ENCODE assay signal across 10 mouse cellular contexts in the genomic region with DNA sequence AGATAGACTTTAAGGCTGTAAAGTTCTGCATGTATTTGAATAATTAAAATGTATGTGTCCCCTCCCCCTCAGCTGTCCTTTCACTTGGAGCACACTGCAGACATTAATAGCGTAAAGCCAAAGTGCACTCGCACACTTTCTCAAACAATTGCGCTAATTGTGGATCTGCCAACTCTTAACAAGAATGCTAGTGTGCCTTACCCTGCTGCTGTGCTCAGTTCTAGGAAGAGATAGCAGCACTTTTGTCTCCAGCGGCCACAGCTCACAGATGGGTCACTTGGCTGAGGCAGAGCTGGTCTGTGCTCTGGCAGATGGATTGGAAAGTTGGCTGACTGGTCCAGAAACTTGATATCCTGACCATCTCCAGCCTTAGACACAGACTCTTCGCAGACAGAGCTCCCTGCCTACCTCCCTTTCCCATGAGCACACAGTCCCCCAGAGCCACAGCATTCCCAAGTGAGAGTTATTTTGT. TPM values are rescaled to one million over a fixed set of nuclear protein-coding genes. Genes with fewer than 3 reads are reported as not detected.
A peak's percentile ranks its signal among the peaks of the same experiment; 100 is the strongest.
DNase-seq lines count a peak whose midpoint lies in the region; ATAC-seq lines count a peak whose summit lies in the region.
"Had no signal": no experiment of that assay in that cellular context is flagged by ENCODE, and none has a peak within 500 bp of the region (broad histone marks: within the 10 kb centered on the region; RNA-seq: fewer than 3 reads in every experiment).

No protein-coding gene starts in this region.

- no peaks in the 10 kb centered on the region for H3K9me3 ChIP-seq in forebrain, embryonic 14.5 days (replicated peaks; ENCODE audit: control insufficient read depth, low read length)
- no peaks in the 10 kb centered on the region for H3K9me3 ChIP-seq in forebrain, embryonic 11.5 days (ENCODE audit: control insufficient read depth, low read length)
- H3K9me3 ChIP-seq in midbrain, embryonic 16.5 days (replicated peaks; ENCODE audit: control insufficient read depth, low read length, poor library complexity, severe bottlenecking) = no peaks in the 10 kb centered on the region
- no peaks in the 10 kb centered on the region for H3K9me3 ChIP-seq in midbrain, embryonic 15.5 days
- no peaks in the 10 kb centered on the region for H3K9me3 ChIP-seq in limb, embryonic 13.5 days
- H3K9me3 ChIP-seq: limb, embryonic 15.5 days; midbrain, embryonic 12.5 days had no signal

- intact Hi-C loops in heart, postnatal 14 days (cut with DNase I) = no loop called here

- no peaks in the 10 kb centered on the region for H3K27me3 ChIP-seq in forebrain, embryonic 14.5 days (replicated peaks; ENCODE audit: control insufficient read depth, insufficient read depth, low read length)
- H3K27me3 ChIP-seq in forebrain, embryonic 11.5 days (ENCODE audit: control insufficient read depth, insufficient read depth, low read length) = no peaks in the 10 kb centered on the region
- H3K27me3 ChIP-seq in midbrain, embryonic 16.5 days (ENCODE audit: control insufficient read depth, insufficient read depth, low read depth, low read length) = no peaks in the 10 kb centered on the region
- no peaks in the 10 kb centered on the region for H3K27me3 ChIP-seq in midbrain, embryonic 15.5 days (replicated peaks)
- H3K27me3 ChIP-seq in limb, embryonic 13.5 days = no peaks in the 10 kb centered on the region
- H3K27me3 ChIP-seq: limb, embryonic 15.5 days; midbrain, embryonic 12.5 days had no signal

- 72% methylated on average over 5 of the region's 5 CpGs for WGBS in forebrain, embryonic 14.5 days
- whole genome bisulfite sequencing in forebrain, embryonic 11.5 days = 90% methylated on average over 5 of the region's 5 CpGs
- 83% methylated on average over 5 of the region's 5 CpGs for WGBS in midbrain, embryonic 16.5 days
- WGBS in midbrain, embryonic 15.5 days = 75% methylated on average over 5 of the region's 5 CpGs
- WGBS in limb, embryonic 13.5 days = 69% methylated on average over 5 of the region's 5 CpGs

- no peak overlapping the region for H3K27ac ChIP-seq in forebrain, embryonic 14.5 days (ENCODE audit: low read depth, low read length)
- no peak overlapping the region for H3K27ac ChIP-seq in forebrain, embryonic 11.5 days (ENCODE audit: low read depth, low read length)
- no peak overlapping the region for H3K27ac ChIP-seq in midbrain, embryonic 16.5 days (ENCODE audit: low read length)
- no peak overlapping the region for H3K27ac ChIP-seq in midbrain, embryonic 15.5 days
- H3K27ac ChIP-seq in limb, embryonic 13.5 days = no peak overlapping the region
- H3K27ac ChIP-seq: limb, embryonic 15.5 days; midbrain, embryonic 12.5 days had no signal

- no peak for ATAC-seq in forebrain, embryonic 14.5 days
- no peak for ATAC-seq in forebrain, embryonic 11.5 days (replicated peaks; ENCODE audit: low FRiP score)
- peak; percentile 14; the same call in 1 of the 2 replicates for ATAC-seq in midbrain, embryonic 16.5 days
- ATAC-seq in midbrain, embryonic 15.5 days (replicated peaks) = no peak
- 0 out of 2 replicates have a peak, but pooled peaks have one; percentile 14 for ATAC-seq in limb, embryonic 13.5 days (ENCODE audit: low FRiP score, low read depth)
- no peak for ATAC-seq in activated CD4-positive, CD25-positive, alpha-beta regulatory T cell, adult 4 months
- no peak for ATAC-seq in megakaryocyte-erythroid progenitor cell, adult 5-6 weeks (replicated peaks; ENCODE audit: low FRiP score, low TSS enrichment, poor library complexity, severe bottlenecking)

- no peak overlapping the region for H3K4me3 ChIP-seq in forebrain, embryonic 14.5 days (ENCODE audit: low read depth, low read length)
- H3K4me3 ChIP-seq in forebrain, embryonic 11.5 days (ENCODE audit: low read depth, low read length) = no peak overlapping the region
- H3K4me3 ChIP-seq in midbrain, embryonic 16.5 days (ENCODE audit: low read depth, low read length) = no peak overlapping the region
- no peak overlapping the region for H3K4me3 ChIP-seq in midbrain, embryonic 15.5 days
- H3K4me3 ChIP-seq in limb, embryonic 13.5 days = no peak overlapping the region
- H3K4me3 ChIP-seq: limb, embryonic 15.5 days; midbrain, embryonic 12.5 days had no signal

- peaks cover 3% of the 10 kb centered on the region; the same call in 1 of the 2 replicates for H3K4me1 ChIP-seq in forebrain, embryonic 14.5 days (ENCODE audit: control insufficient read depth, insufficient read depth, low read length)
- no peaks in the 10 kb centered on the region for H3K4me1 ChIP-seq in forebrain, embryonic 11.5 days (replicated peaks; ENCODE audit: control insufficient read depth, insufficient read depth, low read length)
- H3K4me1 ChIP-seq in midbrain, embryonic 16.5 days (ENCODE audit: control insufficient read depth, insufficient read depth, low read length) = no peaks in the 10 kb centered on the region
- no peaks in the 10 kb centered on the region; the same call in 1 of the 2 replicates for H3K4me1 ChIP-seq in midbrain, embryonic 15.5 days
- peaks cover 21% of the 10 kb centered on the region for H3K4me1 ChIP-seq in limb, embryonic 13.5 days
- H3K4me1 ChIP-seq: midbrain, embryonic 12.5 days had no signal

- DNase-seq in forebrain, embryonic 14.5 days (ENCODE audit: low spot score) = peak; percentile 37
- DNase-seq in forebrain, embryonic 11.5 days (ENCODE audit: low spot score) = no peak
- peak; percentile 14 to 18 for DNase-seq in heart, postnatal 14 days

- H3K4me2 ChIP-seq in forebrain, embryonic 14.5 days (ENCODE audit: low read length) = no peak overlapping the region
- H3K4me2 ChIP-seq in forebrain, embryonic 11.5 days (ENCODE audit: low read depth, low read length, severe bottlenecking) = no peak overlapping the region
- no peak overlapping the region for H3K4me2 ChIP-seq in midbrain, embryonic 16.5 days (ENCODE audit: low read length)
- no peak overlapping the region for H3K4me2 ChIP-seq in midbrain, embryonic 15.5 days
- H3K4me2 ChIP-seq in limb, embryonic 13.5 days (replicated peaks) = no peak overlapping the region
- H3K4me2 ChIP-seq: limb, embryonic 15.5 days; midbrain, embryonic 12.5 days had no signal

- no peak overlapping the region for H3K9ac ChIP-seq in forebrain, embryonic 14.5 days (ENCODE audit: low read length)
- no peak overlapping the region for H3K9ac ChIP-seq in forebrain, embryonic 11.5 days (ENCODE audit: low read length)
- no peak overlapping the region for H3K9ac ChIP-seq in midbrain, embryonic 16.5 days (ENCODE audit: low read depth, low read length)
- H3K9ac ChIP-seq in midbrain, embryonic 15.5 days = no peak overlapping the region
- no peak overlapping the region for H3K9ac ChIP-seq in limb, embryonic 13.5 days
- H3K9ac ChIP-seq: limb, embryonic 15.5 days; midbrain, embryonic 12.5 days had no signal

- H3K36me3 ChIP-seq in forebrain, embryonic 14.5 days (ENCODE audit: control insufficient read depth, insufficient read depth, low read length) = no peaks in the 10 kb centered on the region
- no peaks in the 10 kb centered on the region for H3K36me3 ChIP-seq in forebrain, embryonic 11.5 days (ENCODE audit: control insufficient read depth, insufficient read depth, low read length)
- H3K36me3 ChIP-seq in midbrain, embryonic 16.5 days (ENCODE audit: control insufficient read depth, insufficient read depth, low read length) = no peaks in the 10 kb centered on the region
- no peaks in the 10 kb centered on the region for H3K36me3 ChIP-seq in midbrain, embryonic 15.5 days (replicated peaks)
- H3K36me3 ChIP-seq in limb, embryonic 13.5 days = no peaks in the 10 kb centered on the region
- H3K36me3 ChIP-seq: limb, embryonic 15.5 days; midbrain, embryonic 12.5 days had no signal

RNA-seq across cellular contexts. Expression of a gene that starts 40.9 kb away (rescaled TPM):
- polyA plus RNA-seq in forebrain, embryonic 14.5 days (2014; fragmentation: Nextera tagmentation; extraction: Ambion mirVana) = 1.1 and 1.3 TPM in 2 replicates
- 0.43 and 0.53 TPM in 2 replicates for polyA plus RNA-seq in forebrain, embryonic 11.5 days (2014; fragmentation: Nextera tagmentation; extraction: Ambion mirVana)
- 0.26 and 0.94 TPM in 2 replicates for polyA plus RNA-seq in midbrain, embryonic 16.5 days (2015; fragmentation: Nextera tagmentation; extraction: Ambion mirVana)
- polyA plus RNA-seq in midbrain, embryonic 15.5 days (2015; fragmentation: Nextera tagmentation; extraction: Ambion mirVana) = 0.40 and 0.73 TPM in 2 replicates
- total RNA-seq in heart, postnatal 14 days (2021) = 10 to 100 TPM; 39.0 to 42.7 TPM
- 4.4 and 6.1 TPM in 2 replicates for polyA plus RNA-seq in limb, embryonic 13.5 days (2015; fragmentation: Nextera tagmentation; extraction: Ambion mirVana)
- 1 to 10 TPM; 2.9 to 4.3 TPM for polyA plus RNA-seq in activated CD4-positive, CD25-positive, alpha-beta regulatory T cell, adult 4 months (2017; shearing (Covaris generic))
- total RNA-seq in megakaryocyte-erythroid progenitor cell, adult 5-6 weeks (2014; fragmentation: Nextera tagmentation) = not detected in 2 replicates
- 0.46 TPM in 1 of 2 replicates, not detected in the other for total RNA-seq in megakaryocyte-erythroid progenitor cell, adult 5-6 weeks (2017)

RNA-seq across cellular contexts. Expression of a gene that starts 40.9 kb away (rescaled TPM):
- 0.57 and 0.72 TPM in 2 replicates for polyA plus RNA-seq in forebrain, embryonic 14.5 days (2014; fragmentation: Nextera tagmentation; extraction: Ambion mirVana)
- polyA plus RNA-seq in forebrain, embryonic 11.5 days (2014; fragmentation: Nextera tagmentation; extraction: Ambion mirVana) = 0.13 and 0.15 TPM in 2 replicates
- polyA plus RNA-seq in midbrain, embryonic 16.5 days (2015; fragmentation: Nextera tagmentation; extraction: Ambion mirVana) = 0.31 and 0.32 TPM in 2 replicates
- polyA plus RNA-seq in midbrain, embryonic 15.5 days (2015; fragmentation: Nextera tagmentation; extraction: Ambion mirVana) = 0.13 and 0.45 TPM in 2 replicates
- total RNA-seq in heart, postnatal 14 days (2021) = 1 to 10 TPM; 7.3 to 7.6 TPM
- polyA plus RNA-seq in limb, embryonic 13.5 days (2015; fragmentation: Nextera tagmentation; extraction: Ambion mirVana) = 1.7 TPM in 2 replicates
- polyA plus RNA-seq in activated CD4-positive, CD25-positive, alpha-beta regulatory T cell, adult 4 months (2017; shearing (Covaris generic)) = 1 to 10 TPM in 1 of 2 experiments, under 1 TPM in 1; 0.54 to 1.3 TPM
- total RNA-seq in megakaryocyte-erythroid progenitor cell, adult 5-6 weeks (2014; fragmentation: Nextera tagmentation) = not detected in 2 replicates
- 1.4 TPM in 1 of 2 replicates, not detected in the other for total RNA-seq in megakaryocyte-erythroid progenitor cell, adult 5-6 weeks (2017)

RNA-seq across cellular contexts. Expression of a gene that starts 42.7 kb away (rescaled TPM):
- polyA plus RNA-seq in forebrain, embryonic 14.5 days (2014; fragmentation: Nextera tagmentation; extraction: Ambion mirVana) = 4.6 and 6.9 TPM in 2 replicates
- 10.9 and 11.0 TPM in 2 replicates for polyA plus RNA-seq in forebrain, embryonic 11.5 days (2014; fragmentation: Nextera tagmentation; extraction: Ambion mirVana)
- 15.6 and 16.1 TPM in 2 replicates for polyA plus RNA-seq in midbrain, embryonic 16.5 days (2015; fragmentation: Nextera tagmentation; extraction: Ambion mirVana)
- 15.4 and 15.6 TPM in 2 replicates for polyA plus RNA-seq in midbrain, embryonic 15.5 days (2015; fragmentation: Nextera tagmentation; extraction: Ambion mirVana)
- total RNA-seq in heart, postnatal 14 days (2021) = 10 to 100 TPM; 20.8 to 28.1 TPM
- 16.1 and 18.6 TPM in 2 replicates for polyA plus RNA-seq in limb, embryonic 13.5 days (2015; fragmentation: Nextera tagmentation; extraction: Ambion mirVana)
- 1 to 10 TPM; 1.5 to 2.8 TPM for polyA plus RNA-seq in activated CD4-positive, CD25-positive, alpha-beta regulatory T cell, adult 4 months (2017; shearing (Covaris generic))
- total RNA-seq in megakaryocyte-erythroid progenitor cell, adult 5-6 weeks (2014; fragmentation: Nextera tagmentation) = 3.0 and 3.2 TPM in 2 replicates
- total RNA-seq in megakaryocyte-erythroid progenitor cell, adult 5-6 weeks (2017) = 5.6 and 7.7 TPM in 2 replicates

Comparison
In these comparisons a context has a peak if more than half of its experiments do, and no peak if none do; other contexts are left out.
1. ATAC-seq: peak in midbrain, embryonic 16.5 days (single experiment) and limb, embryonic 13.5 days (single experiment); none in forebrain, embryonic 14.5 days (single experiment), forebrain, embryonic 11.5 days (single experiment), midbrain, embryonic 15.5 days (single experiment), activated CD4-positive, CD25-positive, alpha-beta regulatory T cell, adult 4 months (single experiment) and megakaryocyte-erythroid progenitor cell, adult 5-6 weeks (single experiment).